Mouse (Mus musculus) liver, embryonic 14.5 days (tissue): ENCODE data around the gene Cdk19. TPM values are rescaled to one million over a fixed set of nuclear protein-coding genes. Genes with fewer than 3 reads are reported as not detected.

Source experiments
- ATAC-seq: fragments of 200-750 bp; cut with Nextera tagmentation; 2 replicates; pipeline ENCODE4 v1.8.0; 2017; ENCODE audit warnings: moderate number of reproducible peaks, mild to moderate bottlenecking, moderate library complexity; ENCODE audit not compliant: insufficient read depth
- DNase-seq, 3 experiments: peaks; one replicate each; pipeline ENCODE4 v3.0.0-alpha.2; 2012 to 2013; ENCODE audit warnings: low read depth in 3 of 3, low spot score in 3 of 3
- H3K27ac ChIP-seq: fragments of 300-500 bp; sonication (generic); 2 replicates; pipeline ENCODE4 v1.5.1; 2014; ENCODE audit warnings: moderate library complexity, mild to moderate bottlenecking, control low read depth, inconsistent platforms
- H3K27me3 ChIP-seq: fragments of 300-500 bp; sonication (generic); 2 replicates; pipeline ENCODE4 v1.6.1; 2014; ENCODE audit warnings: mild to moderate bottlenecking, low read length, moderate library complexity; ENCODE audit not compliant: control insufficient read depth, insufficient read depth
- H3K36me3 ChIP-seq: fragments of 300-500 bp; sonication (generic); replicated peaks from 2 replicates; pipeline ENCODE4 v1.6.1; 2014; ENCODE audit warnings: low read depth; ENCODE audit not compliant: control insufficient read depth, insufficient read depth
- H3K4me1 ChIP-seq, 2 experiments: fragments of 200-500 bp in 1 of 2; fragments of 300-500 bp in 1 of 2; sonication (generic) in 1 of 2; replicated peaks; 2 replicates each; pipeline ENCODE4 v1.6.1; 2012 to 2014; ENCODE audit warnings: antibody characterized with exemption in 1 of 2, inconsistent platforms in 1 of 2, low read length in 1 of 2; ENCODE audit not compliant: control insufficient read depth in 2 of 2, insufficient read depth in 2 of 2
- H3K4me2 ChIP-seq: fragments of 300-500 bp; sonication (generic); 2 replicates; pipeline ENCODE4 v1.6.1; 2014; ENCODE audit warnings: low read depth, mild to moderate bottlenecking, control low read depth, moderate library complexity
- H3K4me3 ChIP-seq, 2 experiments: fragments of 200-500 bp in 1 of 2; fragments of 300-500 bp in 1 of 2; sonication (generic) in 1 of 2; 2 replicates each; pipeline ENCODE4 v1.5.1; 2012 to 2014; ENCODE audit warnings: low read depth in 2 of 2, low read length in 2 of 2, mild to moderate bottlenecking in 2 of 2, control low read depth in 1 of 2, inconsistent platforms in 1 of 2, moderate library complexity in 1 of 2; ENCODE audit not compliant: insufficient read depth in 1 of 2
- H3K9ac ChIP-seq: fragments of 300-500 bp; sonication (generic); replicated peaks from 2 replicates; pipeline ENCODE4 v1.6.1; 2014; ENCODE audit warnings: mild to moderate bottlenecking, control low read depth, moderate library complexity
- H3K9me3 ChIP-seq: fragments of 300-500 bp; sonication (generic); 2 replicates; pipeline ENCODE4 v1.6.1; 2016; ENCODE audit warnings: low read length, mixed read lengths; ENCODE audit not compliant: control insufficient read depth
- CTCF ChIP-seq: IDR thresholded peaks from 2 replicates; pipeline ENCODE4 v1.5.1; 2016; ENCODE audit warnings: antibody characterized with exemption, low read depth, control low read depth
- EP300 ChIP-seq: IDR thresholded peaks from 2 replicates; pipeline ENCODE4 v1.6.1; 2016; ENCODE audit warnings: antibody characterized with exemption, low read depth
- WGBS: fragments of 180-500 bp; shearing (Covaris S2); extraction: QIAGEN DNeasy Blood & Tissue Kit; methylation state at CpG from one replicate; pipeline ENCODE4 v1.1.7; 2014; ENCODE audit not compliant: insufficient replicate concordance; 5-methylcytosine and 5-hydroxymethylcytosine counted together
- polyA plus RNA-seq, 2 experiments: library from polyadenylated mRNA; depleted of rRNA in 1 of 2; stranded (reverse) in 1 of 2; unstranded in 1 of 2; fragments of >200 nt; fragmentation: Nextera tagmentation in 1 of 2; extraction: Ambion mirVana in 1 of 2; gene quantifications; 2 replicates each; pipeline versions ENCODE4 v1.2.1 to v1.2.3; 2012 to 2014

Gene Cdk19
- polyA plus RNA-seq, 2 experiments, result 3.1 TPM

DNA sequence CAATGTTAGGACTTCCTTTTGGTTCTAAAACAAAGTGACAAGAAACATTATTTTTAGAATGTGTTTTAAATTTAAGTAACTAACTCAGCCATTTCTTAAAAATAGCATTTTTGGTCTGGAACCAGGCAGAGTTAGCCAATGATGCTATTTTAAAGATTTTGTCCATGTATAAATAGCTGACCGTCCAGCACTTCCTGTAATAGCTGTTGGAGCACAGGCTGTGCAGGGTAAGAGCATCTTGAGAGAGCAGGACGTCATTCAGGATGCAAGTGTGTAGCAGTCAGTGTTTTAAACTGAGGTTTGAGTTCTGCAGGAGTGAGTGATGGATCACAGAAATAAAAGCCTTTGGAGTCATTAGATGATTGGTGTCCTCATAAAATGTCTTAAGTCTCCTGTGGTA, 18.8 kb downstream of the Cdk19 start:
- ATAC-seq, result no peak
- TF ChIP-seq EP300 (no peak), CTCF (no peak)
- Histone ChIP-seq H3K4me1 (peaks cover 5 to 6% of the 10 kb centered on the region in 2 experiments), H3K9ac (no peak overlapping the region), H3K4me3 (no peak overlapping the region), H3K9me3 (no peaks in the 10 kb centered on the region), H3K4me2 (no peak overlapping the region), H3K36me3 (no peaks in the 10 kb centered on the region), H3K27me3 (no peaks in the 10 kb centered on the region), H3K27ac (no peak overlapping the region)
- no peak for DNase-seq
- WGBS, result 58% methylated on average over 2 of the region's 2 CpGs

DNA sequence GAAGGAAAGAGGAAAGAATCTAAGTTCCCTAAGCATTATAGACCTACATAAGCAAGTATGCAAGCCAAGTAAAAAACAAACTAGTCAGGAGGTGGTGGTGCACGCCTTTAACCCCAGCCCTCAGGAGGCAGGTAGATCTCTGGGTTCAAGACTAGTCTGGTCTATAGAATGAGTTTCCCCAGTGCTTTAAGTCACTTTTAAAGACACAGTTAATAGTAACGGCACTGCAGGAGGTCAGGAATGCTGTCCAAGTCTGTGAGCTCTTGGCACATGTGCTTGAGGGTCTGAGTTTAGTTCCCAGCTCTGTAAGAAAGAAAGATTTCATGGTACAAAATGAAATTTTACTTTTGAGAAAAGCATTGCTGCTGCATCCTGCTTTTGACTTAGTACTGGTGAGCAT, 19.8 kb downstream of the Cdk19 start:
- Histone ChIP-seq H3K4me3 (no peak overlapping the region), H3K27me3 (no peaks in the 10 kb centered on the region), H3K4me1 (peaks cover 5 to 8% of the 10 kb centered on the region in 2 experiments), H3K36me3 (no peaks in the 10 kb centered on the region), H3K4me2 (no peak overlapping the region), H3K27ac (no peak overlapping the region), H3K9ac (no peak overlapping the region), H3K9me3 (no peaks in the 10 kb centered on the region)
- no peak for TF ChIP-seq CTCF
- no peak for TF ChIP-seq EP300
- ATAC-seq (no peak), DNase-seq (no peak)
- WGBS, result 78% methylated on average over 2 of the region's 2 CpGs

DNA sequence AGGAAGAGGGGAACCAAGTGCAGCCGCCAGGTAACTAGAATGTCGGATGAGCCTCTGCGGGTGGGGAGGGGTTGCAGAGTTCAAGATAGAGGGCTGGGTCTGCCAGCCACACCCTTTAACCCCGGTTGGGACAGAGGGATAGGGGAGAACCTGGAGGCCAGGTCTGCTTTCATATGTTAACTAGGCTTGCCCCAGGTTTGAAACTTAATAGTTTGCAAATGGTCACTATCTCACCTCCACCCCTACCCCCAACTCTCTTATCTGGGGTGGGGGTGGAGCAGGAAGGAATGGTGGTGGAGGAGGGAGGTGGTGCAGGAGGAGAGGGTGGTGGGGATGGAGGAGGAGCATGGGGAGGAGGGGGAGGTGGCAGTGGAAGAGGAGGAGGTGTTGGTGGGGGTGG, 23.6 kb downstream of the Cdk19 start:
- no peak overlapping the region for H3K27ac ChIP-seq
- no peak overlapping the region for H3K4me3 ChIP-seq
- TF ChIP-seq CTCF (no peak), EP300 (no peak)
- peaks cover 5 to 8% of the 10 kb centered on the region in 2 experiments for H3K4me1 ChIP-seq
- no peak overlapping the region for H3K9ac ChIP-seq
- H3K4me2 ChIP-seq, result no peak overlapping the region
- H3K27me3 ChIP-seq, result no peaks in the 10 kb centered on the region
- 8% methylated on average over 4 of the region's 4 CpGs for WGBS
- H3K36me3 ChIP-seq, result no peaks in the 10 kb centered on the region
- ATAC-seq (no peak), DNase-seq (no peak)
- H3K9me3 ChIP-seq, result no peaks in the 10 kb centered on the region

DNA sequence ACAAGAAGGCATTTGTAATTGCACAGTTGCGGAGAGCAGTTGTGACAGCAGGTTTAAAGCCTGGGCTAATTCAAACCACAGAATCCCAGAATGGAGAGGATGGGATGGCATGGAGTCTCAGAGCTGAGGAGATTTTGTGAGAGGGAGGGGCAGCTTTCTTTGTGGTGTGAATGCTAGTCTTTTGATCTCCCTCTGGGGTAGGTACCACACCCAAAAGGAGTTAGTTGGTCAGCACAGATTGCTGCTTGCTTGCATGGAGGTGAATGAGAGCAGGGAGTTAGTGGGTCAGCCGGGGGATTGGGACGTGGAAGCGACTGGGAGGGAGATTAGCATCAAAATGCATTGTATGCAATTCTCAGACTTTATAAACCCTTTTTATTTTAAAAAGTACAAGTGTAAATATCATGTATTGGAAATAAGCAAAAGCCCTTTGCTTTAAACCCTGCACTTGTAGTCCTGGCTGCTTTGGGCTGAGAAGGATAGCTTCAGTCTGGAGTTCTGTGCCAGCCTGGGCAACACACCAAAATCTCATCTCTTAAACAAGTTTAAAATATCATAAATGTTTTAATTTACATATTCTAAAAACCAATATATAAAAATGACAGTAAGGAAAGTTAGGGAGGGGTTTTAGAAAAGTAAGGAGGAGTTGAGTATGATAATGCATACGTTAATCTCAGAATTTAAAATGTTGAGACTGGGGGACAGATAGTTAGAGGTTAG, 25.4 kb downstream of the Cdk19 start:
- 68% methylated on average over 5 of the region's 5 CpGs for WGBS
- Histone ChIP-seq H3K4me3 (no peak overlapping the region), H3K9ac (no peak overlapping the region), H3K27me3 (no peaks in the 10 kb centered on the region), H3K27ac (no peak overlapping the region), H3K36me3 (no peaks in the 10 kb centered on the region), H3K4me1 (peaks cover 5 to 8% of the 10 kb centered on the region in 2 experiments), H3K9me3 (no peaks in the 10 kb centered on the region), H3K4me2 (no peak overlapping the region)
- ATAC-seq (no peak), DNase-seq (no peak)
- no peak for TF ChIP-seq CTCF
- no peak for TF ChIP-seq EP300

DNA sequence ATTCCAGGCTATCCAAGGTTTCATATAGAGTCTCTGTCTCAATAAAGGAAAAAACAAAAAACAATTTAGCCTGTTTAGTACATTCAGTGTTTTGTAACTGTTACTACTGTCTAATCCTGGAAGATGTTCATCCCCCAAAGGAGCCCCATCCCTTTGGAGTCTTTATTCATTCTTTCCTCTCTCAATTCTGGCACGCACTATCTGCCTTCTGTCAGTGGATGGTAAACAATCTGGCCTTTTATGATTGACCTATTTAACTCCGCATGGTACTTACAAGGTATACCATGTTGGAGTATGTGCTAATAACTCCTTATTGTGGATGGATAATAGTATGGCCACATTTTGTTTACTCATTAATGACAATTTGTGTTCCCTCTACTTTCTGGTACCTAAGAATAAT, 26.6 kb downstream of the Cdk19 start:
- Histone ChIP-seq H3K4me1 (peaks cover 5 to 8% of the 10 kb centered on the region in 2 experiments), H3K9me3 (no peaks in the 10 kb centered on the region), H3K4me2 (no peak overlapping the region), H3K36me3 (no peaks in the 10 kb centered on the region), H3K27me3 (no peaks in the 10 kb centered on the region), H3K4me3 (no peak overlapping the region), H3K9ac (no peak overlapping the region), H3K27ac (no peak overlapping the region)
- no peak for TF ChIP-seq EP300
- no peak for TF ChIP-seq CTCF
- ATAC-seq (no peak), DNase-seq (no peak)
- 80% methylated on average over 2 of the region's 2 CpGs for WGBS
